Mouse (Mus musculus) lung, adult 18-20 months (tissue): ENCODE results near the gene Pgghg.

ENCODE experiments used
- DNase-seq, 2 experiments: peaks; one replicate each; pipeline ENCODE4 v3.0.0; 2022; ENCODE audit warnings: mixed read lengths in 2 of 2

Gene Pgghg

GRCm38 (mm10) chr7:140941222-140942051, at the start of gene Pgghg:
Pgghg (plus strand) TSS chr7:140941391.
- peak; percentile 92 to 94 for DNase-seq

DNA sequence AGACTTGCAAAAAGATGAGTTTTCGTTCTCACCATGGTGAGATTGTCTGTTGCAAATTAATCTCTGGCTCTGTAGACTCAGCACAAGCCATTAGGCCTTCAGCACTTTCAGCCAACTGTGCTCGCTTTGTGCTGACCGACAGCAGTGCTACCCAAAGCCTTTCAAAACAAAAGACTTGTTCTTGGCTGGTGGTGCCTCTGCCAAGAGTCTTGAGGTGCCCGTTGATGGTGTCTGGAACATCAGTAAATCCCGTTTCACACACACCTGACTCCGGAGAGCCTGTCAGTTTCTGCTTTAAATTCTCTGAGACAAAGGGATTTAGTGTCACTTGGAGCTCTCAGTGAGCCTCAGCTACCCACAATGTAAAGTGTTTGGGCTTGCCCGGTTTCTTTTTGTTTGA, 47.2 kb upstream of the Pgghg start:
- DNase-seq, result no peak

- no peak for DNase-seq
These were observed 46.6 kb upstream of the Pgghg start for GRCm38 (mm10) chr7:140894611-140895010.

GRCm38 (mm10) chr7:140897863-140898262, 43.3 kb upstream of the Pgghg start:
- no peak for DNase-seq

- no peak for DNase-seq
These were observed 42.1 kb upstream of the Pgghg start for GRCm38 (mm10) chr7:140899121-140899520.

DNA sequence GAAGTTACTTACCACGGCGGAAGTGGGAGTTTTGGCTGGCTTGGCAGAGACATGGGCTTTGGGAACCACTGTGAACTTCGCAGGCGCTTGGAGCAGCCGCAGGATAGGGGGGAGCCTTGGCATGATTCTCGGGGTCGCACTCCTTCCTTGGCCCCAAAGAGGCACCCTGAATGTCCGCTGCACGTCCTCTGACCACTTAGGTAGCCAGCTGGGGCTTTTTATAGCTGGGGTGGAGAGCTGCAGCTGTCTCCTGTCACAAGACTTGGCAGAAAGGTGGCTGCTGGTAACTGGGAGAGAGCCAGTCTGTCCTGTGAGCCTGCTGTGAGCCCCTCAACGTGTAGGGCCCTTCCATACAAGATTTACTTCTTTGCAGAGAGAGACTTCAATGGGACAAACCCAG, 41.0 kb upstream of the Pgghg start, which contains the start of gene Cox8b:
TSS of gene Cox8b (minus strand) at position 227 of the 400 bp plus-strand sequence.
- DNase-seq, result no peak

- DNase-seq, result peak; percentile 27 to 32
These were observed 38.9 kb upstream of the Pgghg start for GRCm38 (mm10) chr7:140902036-140902875.

- peak; percentile 64 to 74 for DNase-seq
These were observed 38.0 kb upstream of the Pgghg start for GRCm38 (mm10) chr7:140903212-140903611.

DNA sequence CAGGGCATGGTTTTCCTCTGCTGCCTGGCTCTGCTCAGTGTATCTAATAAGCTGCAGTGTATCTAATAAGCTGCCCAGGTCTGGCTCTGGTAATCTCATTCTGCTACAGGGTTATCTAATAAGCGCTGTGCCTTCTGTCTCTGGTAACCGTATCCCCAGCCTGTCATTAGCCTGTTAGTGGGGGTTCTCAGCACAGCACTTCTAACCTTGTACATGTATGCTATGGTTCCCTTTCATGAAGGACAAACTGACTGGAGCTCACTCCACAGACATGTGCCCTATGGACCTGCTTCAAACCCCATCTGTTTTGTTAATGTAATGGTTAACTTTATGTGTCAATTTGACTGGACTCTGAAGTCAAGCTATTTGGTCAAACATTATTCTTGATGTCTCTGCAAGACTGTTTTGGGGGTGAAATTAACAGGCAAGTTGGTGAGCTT, 35.5 kb upstream of the Pgghg start:
- no peak for DNase-seq

DNA sequence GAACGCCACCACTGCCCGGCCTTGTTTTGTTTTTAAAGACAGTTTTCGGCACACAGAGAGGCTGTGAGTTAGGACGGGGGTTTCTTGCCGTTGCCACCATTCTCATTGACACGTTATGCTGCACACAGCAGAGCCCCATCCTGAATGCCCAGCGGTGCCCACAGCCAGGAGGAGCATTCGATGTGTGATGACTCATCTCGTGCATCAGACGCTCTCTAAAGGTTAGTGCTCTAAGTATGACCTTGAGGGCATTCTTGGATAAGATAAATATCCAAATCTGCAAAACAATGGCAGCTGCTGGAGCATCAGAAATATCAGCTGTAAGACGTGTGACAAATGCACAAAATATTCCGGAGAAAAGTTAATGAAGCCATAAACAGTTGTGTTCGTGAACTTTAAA, 34.1 kb upstream of the Pgghg start:
- no peak for DNase-seq

- no peak for DNase-seq
These were observed 33.5 kb upstream of the Pgghg start for GRCm38 (mm10) chr7:140907697-140908096.

DNA sequence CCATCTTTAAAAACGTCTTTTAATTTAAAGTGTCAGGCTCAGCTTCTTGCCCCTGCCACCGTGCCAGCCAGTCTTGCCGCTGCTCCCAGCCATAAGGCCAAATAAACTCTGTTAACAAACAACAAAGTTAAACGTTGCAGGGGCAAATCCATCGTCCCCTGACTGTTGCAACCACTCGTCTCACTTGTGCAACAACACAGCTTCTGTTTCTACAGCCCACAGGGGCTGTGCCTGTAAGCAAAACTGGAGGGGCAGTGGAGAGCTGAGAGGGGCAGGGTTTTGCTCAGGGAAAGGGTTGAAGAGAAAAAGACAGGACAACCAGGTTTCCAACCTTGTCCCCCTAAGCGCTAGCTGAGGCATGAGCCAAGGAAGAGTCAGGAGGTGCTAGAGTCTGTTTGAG, 33.0 kb upstream of the Pgghg start:
- peak in 1 of 2 experiments; percentile 12 for DNase-seq

DNA sequence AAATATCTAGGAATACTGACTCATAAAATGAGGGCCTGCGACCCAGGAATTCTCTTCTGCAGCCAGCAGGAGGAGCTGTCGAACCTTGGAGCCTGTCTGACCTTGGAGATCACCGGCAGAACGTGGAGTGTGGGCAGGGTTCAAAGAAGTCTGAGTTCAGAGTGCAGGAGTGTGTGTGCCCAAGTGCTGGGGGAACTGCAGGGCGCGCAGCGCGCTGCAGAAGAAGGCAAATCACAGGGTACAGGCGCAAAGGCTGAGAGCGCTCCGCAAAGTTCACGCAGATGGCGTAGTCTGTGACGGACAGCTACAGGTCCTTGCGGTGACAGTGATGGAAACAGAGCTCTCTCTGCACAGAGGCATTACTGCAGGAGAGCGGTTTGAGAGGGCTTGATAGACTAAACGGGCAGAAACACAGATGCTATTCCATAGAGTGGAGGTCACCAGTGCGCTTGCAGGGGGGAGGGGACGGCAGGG, 32.5 kb upstream of the Pgghg start:
- peak; percentile 78 to 83 for DNase-seq

- no peak for DNase-seq
These were observed 28.9 kb upstream of the Pgghg start for GRCm38 (mm10) chr7:140912293-140912692.

GRCm38 (mm10) chr7:140912846-140913482, 28.2 kb upstream of the Pgghg start:
- DNase-seq, result no peak

DNA sequence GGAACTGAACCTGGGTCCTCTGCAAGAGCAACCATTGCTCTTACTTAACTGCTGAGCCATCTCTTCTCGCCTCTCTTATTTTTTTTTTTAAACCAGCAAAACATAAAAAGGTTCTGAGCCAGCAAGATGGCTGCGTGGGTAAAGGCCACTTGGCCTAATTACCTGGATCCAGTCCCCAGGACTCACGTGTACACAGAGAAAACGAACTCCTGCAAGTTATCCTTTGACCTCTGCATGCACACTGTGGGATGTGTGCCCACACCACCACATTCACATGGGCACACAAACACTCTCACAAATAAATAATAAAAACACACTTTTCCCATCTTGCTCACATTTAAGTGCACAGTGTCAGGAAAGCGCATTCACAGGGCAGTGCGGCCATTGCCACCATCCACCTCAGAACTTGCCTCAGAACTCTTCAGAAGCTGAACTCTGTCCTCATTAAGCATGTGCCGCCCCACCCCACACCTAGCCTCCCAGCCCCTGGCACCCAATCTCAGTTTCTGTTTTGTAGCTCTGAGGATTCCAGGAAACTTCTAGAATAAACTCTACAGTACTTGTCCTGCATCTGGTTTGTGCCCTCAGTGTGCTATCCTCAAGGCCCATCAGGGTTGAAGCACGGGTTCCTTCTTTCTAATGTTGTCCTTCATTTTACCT, 27.0 kb upstream of the Pgghg start:
- no peak for DNase-seq

DNA sequence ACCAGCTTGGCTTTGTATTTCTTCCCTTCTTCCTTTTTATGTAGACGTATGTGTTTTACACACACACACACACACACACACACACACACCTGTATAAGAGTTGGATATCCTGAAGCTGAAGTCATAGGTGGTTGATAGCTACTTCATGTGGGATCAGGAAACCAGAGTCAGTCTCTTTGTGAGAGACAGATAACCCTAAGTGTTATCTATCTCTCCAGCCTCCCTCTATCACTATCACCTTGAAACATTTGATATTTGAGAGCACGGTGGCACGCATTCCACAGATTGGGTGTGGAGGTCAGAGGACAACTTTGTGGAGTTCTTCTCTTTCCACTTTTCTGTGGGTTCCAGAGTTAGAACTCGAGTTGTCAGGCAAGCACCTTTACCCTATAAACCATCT, 21.3 kb upstream of the Pgghg start:
- no peak for DNase-seq

DNA sequence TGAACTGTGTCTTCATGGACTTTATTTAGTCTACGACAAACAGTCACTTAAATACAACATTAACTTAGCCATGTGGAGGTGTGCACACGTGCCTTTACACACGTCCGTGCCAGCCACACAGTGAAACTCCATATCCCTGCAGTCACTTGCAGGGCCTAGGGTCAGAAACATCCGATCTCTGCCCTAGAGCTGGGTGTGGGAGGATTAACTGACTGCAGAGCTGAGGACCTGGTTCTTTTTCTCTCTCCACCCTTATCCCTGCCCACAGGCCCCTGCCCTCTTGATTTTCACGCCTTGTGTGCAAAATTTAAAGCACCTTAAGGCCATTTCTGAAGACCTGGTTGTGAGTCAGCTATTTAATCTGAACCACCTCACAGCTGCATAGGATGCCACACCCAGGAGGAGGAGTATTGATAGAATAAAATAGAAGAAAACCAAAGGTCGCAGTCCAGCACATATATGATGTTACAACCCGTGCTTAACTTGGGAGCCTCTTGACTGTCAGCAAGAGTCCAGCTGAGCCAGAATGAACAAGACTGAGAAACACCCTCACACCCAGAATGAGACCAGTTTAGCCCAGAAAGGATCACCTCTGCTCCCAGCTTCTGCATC, 20.7 kb upstream of the Pgghg start, which contains the start of gene Nlrp6:
TSS of gene Nlrp6 (plus strand) at position 485 of the 612 bp plus-strand sequence.
- DNase-seq, result no peak

DNA sequence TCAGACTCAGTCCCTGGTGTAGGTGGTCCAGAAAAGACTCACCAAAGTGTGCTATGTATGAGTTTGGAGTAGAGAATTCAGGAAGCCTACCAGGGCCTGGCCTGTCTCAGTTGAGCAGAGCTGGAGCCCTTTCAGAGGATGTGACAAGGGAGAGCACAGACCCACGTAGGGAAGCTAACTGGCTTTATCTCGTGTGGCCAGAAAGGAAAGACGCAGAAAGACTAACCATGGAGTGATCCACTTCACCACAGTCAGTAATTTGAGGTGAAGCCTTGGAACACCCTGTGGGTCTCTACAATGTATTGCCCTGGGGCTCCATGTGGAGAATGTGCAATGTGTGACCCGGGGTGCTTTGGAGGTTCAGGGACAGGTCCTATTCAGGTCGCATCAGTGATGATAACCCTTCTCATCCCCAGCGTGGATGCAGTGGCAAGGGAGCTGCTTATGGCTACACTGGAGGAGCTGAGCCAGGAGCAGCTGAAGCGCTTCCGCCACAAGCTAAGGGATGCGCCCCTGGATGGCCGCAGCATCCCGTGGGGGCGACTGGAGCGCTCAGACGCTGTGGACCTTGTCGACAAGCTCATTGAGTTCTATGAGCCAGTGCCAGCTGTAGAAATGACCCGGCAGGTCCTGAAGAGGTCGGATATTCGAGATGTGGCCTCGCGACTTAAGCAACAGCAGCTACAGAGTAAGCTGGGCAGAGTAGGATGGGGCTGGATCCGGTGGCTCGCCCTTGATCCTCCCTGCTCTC, 19.8 kb upstream of the Pgghg start:
- no peak for DNase-seq

- peak; percentile 33 to 35 for DNase-seq
These were observed 18.7 kb upstream of the Pgghg start for GRCm38 (mm10) chr7:140922398-140923069.
